Mouse (Mus musculus) induced T-regulatory cell, adult 2 months (primary cell): ENCODE measurements at regions not wholly inside any gene's neighbourhood (a gene's known extent, or its start where the extent isn't known, plus 50 kb on each side); places are given as distances from the start of the nearest gene placed in this dataset.

Experiments
- DNase-seq: peaks from one replicate; pipeline ENCODE4 v3.0.0-alpha.2; 2012; ENCODE audit warnings: low read depth

GRCm38 (mm10) chr1:193632115-193632514, 262.0 kb upstream of the Camk1g start:
- no peak for DNase-seq

GRCm38 (mm10) chr1:193629887-193630286, 259.8 kb upstream of the Camk1g start:
- DNase-seq: no peak

- no peak for DNase-seq
These were observed 257.1 kb upstream of the Camk1g start for GRCm38 (mm10) chr1:193626924-193627849.

GRCm38 (mm10) chr1:193625101-193625956, 255.2 kb upstream of the Camk1g start:
- DNase-seq: no peak

GRCm38 (mm10) chr1:193623571-193623970, 253.5 kb upstream of the Camk1g start:
- DNase-seq: no peak

- DNase-seq: no peak
These were observed 248.2 kb upstream of the Camk1g start for GRCm38 (mm10) chr1:193618250-193618649.

- no peak for DNase-seq
These were observed 240.4 kb upstream of the Camk1g start for GRCm38 (mm10) chr1:193610471-193610870.

- DNase-seq: no peak
These were observed 229.8 kb upstream of the Camk1g start for GRCm38 (mm10) chr1:193599895-193600294.

- peak; percentile 45 for DNase-seq
These were observed 229.1 kb upstream of the Camk1g start for GRCm38 (mm10) chr1:193599163-193599562.

- DNase-seq: no peak
These were observed 220.3 kb upstream of the Camk1g start for GRCm38 (mm10) chr1:193590301-193590829.

GRCm38 (mm10) chr1:193588477-193589464, 218.7 kb upstream of the Camk1g start:
- peak; percentile 45 for DNase-seq

GRCm38 (mm10) chr1:193587317-193587716, 217.2 kb upstream of the Camk1g start:
- no peak for DNase-seq

GRCm38 (mm10) chr1:193586896-193587295, 216.8 kb upstream of the Camk1g start:
- no peak for DNase-seq

GRCm38 (mm10) chr1:193583791-193584190, 213.7 kb upstream of the Camk1g start:
- no peak for DNase-seq

- DNase-seq: no peak
These were observed 210.3 kb upstream of the Camk1g start for GRCm38 (mm10) chr1:193580393-193580792.

- no peak for DNase-seq
These were observed 209.6 kb upstream of the Camk1g start for GRCm38 (mm10) chr1:193579671-193580070.

- no peak for DNase-seq
These were observed 208.6 kb upstream of the Camk1g start for GRCm38 (mm10) chr1:193578661-193579175.

- no peak for DNase-seq
These were observed 207.7 kb upstream of the Camk1g start for GRCm38 (mm10) chr1:193577821-193578220.

- peak; percentile 37 for DNase-seq
These were observed 206.1 kb upstream of the Camk1g start for GRCm38 (mm10) chr1:193575986-193576713.

GRCm38 (mm10) chr1:193572827-193573226, 202.7 kb upstream of the Camk1g start:
- no peak for DNase-seq
